Mouse (Mus musculus) heart, embryonic 16.5 days (tissue): ENCODE measurements around the gene Prkaa2. TPM values are rescaled to one million over a fixed set of nuclear protein-coding genes. Genes with fewer than 3 reads are reported as not detected.

Source experiments
- ATAC-seq: fragments of 200-750 bp; cut with Nextera tagmentation; replicated peaks from 2 replicates; pipeline ENCODE4 v1.8.0; 2017; ENCODE audit warnings: moderate number of reproducible peaks; ENCODE audit not compliant: insufficient read depth, low FRiP score; ENCODE audit errors: extremely low read depth
- H3K27ac ChIP-seq: fragments of 300-500 bp; sonication (generic); 2 replicates; pipeline ENCODE4 v1.5.1; 2014; ENCODE audit warnings: mild to moderate bottlenecking, low read length, control low read depth, moderate library complexity
- H3K27me3 ChIP-seq: fragments of 300-500 bp; sonication (generic); 2 replicates; pipeline ENCODE4 v1.6.1; 2014; ENCODE audit warnings: low read length, mixed read lengths; ENCODE audit not compliant: control insufficient read depth, insufficient read depth
- H3K36me3 ChIP-seq: fragments of 300-500 bp; sonication (generic); 2 replicates; pipeline ENCODE4 v1.6.1; 2014; ENCODE audit not compliant: control insufficient read depth, insufficient read depth
- H3K4me1 ChIP-seq: fragments of 300-500 bp; sonication (generic); 2 replicates; pipeline ENCODE4 v1.6.1; 2014; ENCODE audit warnings: low read length, mixed read lengths; ENCODE audit not compliant: control insufficient read depth, insufficient read depth
- H3K4me2 ChIP-seq: fragments of 300-500 bp; sonication (generic); 2 replicates; pipeline ENCODE4 v1.6.1; 2014; ENCODE audit warnings: low read depth, mild to moderate bottlenecking, control low read depth, low read length
- H3K4me3 ChIP-seq: fragments of 300-500 bp; sonication (generic); 2 replicates; pipeline ENCODE4 v1.5.1; 2014; ENCODE audit warnings: mild to moderate bottlenecking, control low read depth, low read length
- H3K9ac ChIP-seq: fragments of 300-500 bp; sonication (generic); 2 replicates; pipeline ENCODE4 v1.6.1; 2014; ENCODE audit warnings: low read length, control low read depth
- H3K9me3 ChIP-seq: fragments of 300-500 bp; sonication (generic); replicated peaks from 2 replicates; pipeline ENCODE4 v1.6.1; 2016; ENCODE audit warnings: low read length; ENCODE audit not compliant: control insufficient read depth
- WGBS: fragments of 180-500 bp; shearing (Covaris S2); extraction: QIAGEN DNeasy Blood & Tissue Kit; methylation state at CpG from one replicate; pipeline ENCODE4 v1.1.7; 2014; 5-methylcytosine and 5-hydroxymethylcytosine counted together
- polyA plus RNA-seq: library from polyadenylated mRNA; unstranded; fragments of >200 nt; fragmentation: Nextera tagmentation; extraction: Ambion mirVana; gene quantifications from 2 replicates; pipeline ENCODE4 v1.2.1, GENCODE M21; 2015

Prkaa2 gene
- polyA plus RNA-seq, 1 experiment from 2014 or later: 45.3 TPM

- peak; percentile 52; the same call in 1 of the 2 replicates for ATAC-seq
- H3K4me2 ChIP-seq: no peak overlapping the region
Observed at GRCm38 (mm10) chr4:105070982-105071381, 38.7 kb downstream of the Prkaa2 start.

GRCm38 (mm10) chr4:105051291-105051690, 58.4 kb downstream of the Prkaa2 start:
- H3K9ac ChIP-seq: no peak overlapping the region
- no peaks in the 10 kb centered on the region for H3K27me3 ChIP-seq
- no peak overlapping the region for H3K27ac ChIP-seq
- no peak overlapping the region for H3K4me2 ChIP-seq
- ATAC-seq: no peak
- H3K4me1 ChIP-seq: peaks cover 13% of the 10 kb centered on the region
- H3K4me3 ChIP-seq: no peak overlapping the region
- 91% methylated on average over 5 of the region's 5 CpGs for WGBS
- H3K36me3 ChIP-seq: peaks cover 13% of the 10 kb centered on the region
- no peaks in the 10 kb centered on the region for H3K9me3 ChIP-seq

More at GRCm38 (mm10) chr4:105070982-105071381, 38.7 kb downstream of the Prkaa2 start:
- H3K27ac ChIP-seq: peak overlapping the region; percentile 32
- no peak overlapping the region for H3K9ac ChIP-seq
- no peaks in the 10 kb centered on the region for H3K36me3 ChIP-seq
- WGBS: 17% methylated on average over 3 of the region's 3 CpGs
- H3K4me3 ChIP-seq: no peak overlapping the region
- no peaks in the 10 kb centered on the region for H3K27me3 ChIP-seq
- peaks cover 15% of the 10 kb centered on the region for H3K4me1 ChIP-seq
- no peaks in the 10 kb centered on the region for H3K9me3 ChIP-seq

- H3K27ac ChIP-seq: no peak overlapping the region
- ATAC-seq: no peak
- 83% methylated on average over 1 of the region's 1 CpGs for WGBS
- no peak overlapping the region for H3K4me3 ChIP-seq
- no peak overlapping the region for H3K4me2 ChIP-seq
- peaks cover 20% of the 10 kb centered on the region for H3K4me1 ChIP-seq
- no peaks in the 10 kb centered on the region for H3K27me3 ChIP-seq
- H3K9me3 ChIP-seq: no peaks in the 10 kb centered on the region
- no peak overlapping the region for H3K9ac ChIP-seq
- H3K36me3 ChIP-seq: peaks cover 17% of the 10 kb centered on the region
Observed at GRCm38 (mm10) chr4:105050041-105050440, 59.6 kb downstream of the Prkaa2 start.

- Histone ChIP-seq H3K36me3 (peaks cover 3% of the 10 kb centered on the region; the same call in 1 of the 2 replicates), H3K27ac (no peak overlapping the region), H3K9ac (no peak overlapping the region), H3K4me3 (no peak overlapping the region), H3K4me2 (no peak overlapping the region), H3K4me1 (peaks cover 7% of the 10 kb centered on the region), H3K9me3 (no peaks in the 10 kb centered on the region), H3K27me3 (no peaks in the 10 kb centered on the region)
- no peak for ATAC-seq
Observed at GRCm38 (mm10) chr4:105034259-105034658, 75.4 kb downstream of the Prkaa2 start.

GRCm38 (mm10) chr4:105033153-105033552, 76.5 kb downstream of the Prkaa2 start:
- WGBS: 55% methylated on average over 7 of the region's 7 CpGs
- no peak overlapping the region for H3K4me2 ChIP-seq
- H3K9ac ChIP-seq: no peak overlapping the region
- H3K36me3 ChIP-seq: peaks cover 3% of the 10 kb centered on the region; the same call in 1 of the 2 replicates
- H3K4me1 ChIP-seq: peaks cover 7% of the 10 kb centered on the region
- H3K27me3 ChIP-seq: no peaks in the 10 kb centered on the region
- no peak overlapping the region for H3K4me3 ChIP-seq
- no peak for ATAC-seq
- no peaks in the 10 kb centered on the region for H3K9me3 ChIP-seq
- H3K27ac ChIP-seq: no peak overlapping the region

GRCm38 (mm10) chr4:105031104-105031503, 78.6 kb downstream of the Prkaa2 start:
- H3K9me3 ChIP-seq: no peaks in the 10 kb centered on the region
- WGBS: 78% methylated on average over 8 of the region's 8 CpGs
- no peak for ATAC-seq

GRCm38 (mm10) chr4:105027278-105027677, 82.4 kb downstream of the Prkaa2 start:
- Histone ChIP-seq H3K4me1 (no peaks in the 10 kb centered on the region), H3K27me3 (no peaks in the 10 kb centered on the region), H3K9ac (no peak overlapping the region), H3K4me2 (no peak overlapping the region), H3K27ac (no peak overlapping the region), H3K9me3 (no peaks in the 10 kb centered on the region), H3K36me3 (peaks cover 7% of the 10 kb centered on the region; the same call in 1 of the 2 replicates), H3K4me3 (no peak overlapping the region)
- WGBS: 75% methylated on average over 6 of the region's 6 CpGs
- no peak for ATAC-seq

More at GRCm38 (mm10) chr4:105031104-105031503, 78.6 kb downstream of the Prkaa2 start:
- Histone ChIP-seq H3K4me3 (no peak overlapping the region), H3K4me1 (peaks cover 4% of the 10 kb centered on the region), H3K9ac (no peak overlapping the region), H3K36me3 (peaks cover 6% of the 10 kb centered on the region; the same call in 1 of the 2 replicates), H3K4me2 (no peak overlapping the region), H3K27me3 (no peaks in the 10 kb centered on the region), H3K27ac (no peak overlapping the region)

- H3K36me3 ChIP-seq: peaks cover 14% of the 10 kb centered on the region; the same call in 1 of the 2 replicates
- 86% methylated on average over 4 of the region's 4 CpGs for WGBS
Observed at GRCm38 (mm10) chr4:105016006-105016613, 93.6 kb downstream of the Prkaa2 start.

GRCm38 (mm10) chr4:105015496-105015895, 94.2 kb downstream of the Prkaa2 start:
- ATAC-seq: no peak
- no peak overlapping the region for H3K4me3 ChIP-seq
- peaks cover 14% of the 10 kb centered on the region; the same call in 1 of the 2 replicates for H3K36me3 ChIP-seq
- no peak overlapping the region for H3K4me2 ChIP-seq
- H3K9me3 ChIP-seq: no peaks in the 10 kb centered on the region
- no peaks in the 10 kb centered on the region for H3K27me3 ChIP-seq
- no peaks in the 10 kb centered on the region for H3K4me1 ChIP-seq
- 77% methylated on average over 6 of the region's 6 CpGs for WGBS
- H3K9ac ChIP-seq: no peak overlapping the region
- H3K27ac ChIP-seq: no peak overlapping the region

More at GRCm38 (mm10) chr4:105016006-105016613, 93.6 kb downstream of the Prkaa2 start:
- ATAC-seq: no peak
- Histone ChIP-seq H3K4me1 (no peaks in the 10 kb centered on the region), H3K4me3 (no peak overlapping the region), H3K27ac (no peak overlapping the region), H3K9me3 (no peaks in the 10 kb centered on the region), H3K4me2 (no peak overlapping the region), H3K9ac (no peak overlapping the region), H3K27me3 (no peaks in the 10 kb centered on the region)
